Mouse (Mus musculus) midbrain, embryonic 11.5 days (tissue): ENCODE data around the gene Wdcp. TPM values are rescaled to one million over a fixed set of nuclear protein-coding genes. Genes with fewer than 3 reads are reported as not detected.
"Not testable (repeated sequence)": the region's sequence is repeated elsewhere in the genome, so short reads cannot be mapped to it uniquely, and the experiment has no call there.

Experiments used
- ATAC-seq: fragments of 200-750 bp; cut with Nextera tagmentation; 2 replicates; pipeline ENCODE4 v1.8.0; 2017; ENCODE audit warnings: moderate TSS enrichment, moderate library complexity; ENCODE audit not compliant: low FRiP score
- DNase-seq: peaks from one replicate; pipeline ENCODE4 v3.0.0; 2015; ENCODE audit warnings: low spot score; ENCODE audit errors: missing footprints
- H3K27ac ChIP-seq: fragments of 300-500 bp; sonication (generic); 2 replicates; pipeline ENCODE4 v1.5.1; 2014; ENCODE audit warnings: low read depth, low read length
- H3K27me3 ChIP-seq: fragments of 300-500 bp; sonication (generic); 2 replicates; pipeline ENCODE4 v1.6.1; 2014; ENCODE audit warnings: mild to moderate bottlenecking, low read length, moderate library complexity, mixed read lengths; ENCODE audit not compliant: control insufficient read depth, insufficient read depth
- H3K36me3 ChIP-seq: fragments of 300-500 bp; sonication (generic); 2 replicates; pipeline ENCODE4 v1.6.1; 2014; ENCODE audit warnings: mild to moderate bottlenecking, low read length, moderate library complexity, mixed read lengths; ENCODE audit not compliant: control insufficient read depth, insufficient read depth
- H3K4me1 ChIP-seq: fragments of 300-500 bp; sonication (generic); 2 replicates; pipeline ENCODE4 v1.6.1; 2014; ENCODE audit warnings: low read length; ENCODE audit not compliant: control insufficient read depth, insufficient read depth
- H3K4me2 ChIP-seq: fragments of 300-500 bp; sonication (generic); 2 replicates; pipeline ENCODE4 v1.6.1; 2014; ENCODE audit warnings: mild to moderate bottlenecking, moderate library complexity
- H3K4me3 ChIP-seq: fragments of 300-500 bp; sonication (generic); 2 replicates; pipeline ENCODE4 v1.5.1; 2014; ENCODE audit warnings: low read depth, low read length
- H3K9ac ChIP-seq: fragments of 300-500 bp; sonication (generic); 2 replicates; pipeline ENCODE4 v1.6.1; 2014; ENCODE audit warnings: low read length
- H3K9me3 ChIP-seq: fragments of 300-500 bp; sonication (generic); 2 replicates; pipeline ENCODE4 v1.6.1; 2016; ENCODE audit warnings: low read length; ENCODE audit not compliant: control insufficient read depth
- WGBS: fragments of 180-500 bp; shearing (Covaris S2); extraction: QIAGEN DNeasy Blood & Tissue Kit; methylation state at CpG from one replicate; pipeline ENCODE4 v1.1.7; 2014; 5-methylcytosine and 5-hydroxymethylcytosine counted together
- polyA plus RNA-seq: library from polyadenylated mRNA; unstranded; fragments of >200 nt; fragmentation: Nextera tagmentation; extraction: Ambion mirVana; gene quantifications from 2 replicates; pipeline ENCODE4 v1.2.1, GENCODE M21; 2014

Gene Wdcp
- polyA plus RNA-seq: 16.7 and 17.8 TPM in 2 replicates

DNA sequence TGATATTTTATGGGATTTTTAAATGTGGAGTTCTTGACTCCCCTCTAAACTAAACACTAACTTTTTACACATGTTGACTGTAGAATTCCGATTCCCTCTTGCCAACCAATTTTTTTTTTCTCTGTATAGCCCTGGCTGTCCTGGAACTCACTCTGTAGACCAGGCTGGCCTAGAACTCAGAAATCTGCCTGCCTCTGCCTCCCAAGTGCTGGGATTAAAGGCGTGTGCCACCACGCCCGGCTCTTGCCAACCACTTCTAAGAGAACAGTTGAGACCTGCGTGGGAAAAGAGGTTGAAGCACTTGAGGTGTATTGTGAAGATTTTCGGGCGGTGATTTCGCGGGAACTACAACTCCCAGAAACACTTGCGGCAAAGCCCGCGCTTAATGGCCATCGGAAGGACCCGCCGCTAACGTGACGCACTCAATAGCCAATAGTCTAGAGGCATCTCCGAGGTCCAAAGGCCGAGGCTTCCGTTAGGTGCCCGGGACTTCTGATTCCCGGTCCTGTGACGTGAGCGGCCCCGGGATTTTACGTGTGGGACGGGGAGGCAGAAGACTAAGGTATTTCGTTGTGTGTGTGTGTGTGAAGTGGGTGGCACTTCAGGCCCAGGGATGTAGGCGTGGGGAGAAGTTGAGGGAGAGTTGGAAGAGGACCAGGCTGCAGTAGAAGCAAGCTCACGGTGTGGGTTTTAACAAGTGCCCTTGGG is at the start of gene Wdcp:
Gene Wdcp (plus strand): TSS at position 414 of the 708 bp plus-strand sequence.
- DNase-seq (peak; percentile 98), ATAC-seq (peak; percentile 93)
- Histone ChIP-seq H3K36me3 (no peaks in the 10 kb centered on the region), H3K4me1 (peaks cover 11% of the 10 kb centered on the region), H3K27me3 (peaks cover 13% of the 10 kb centered on the region), H3K4me3 (peak within 1 kb of the TSS; percentile 47), H3K27ac (no peak within 1 kb of the TSS), H3K9ac (peak within 1 kb of the TSS; percentile 46), H3K9me3 (no peaks in the 10 kb centered on the region), H3K4me2 (peak within 1 kb of the TSS; percentile 58)
- WGBS: 1% methylated on average over 30 of the region's 30 CpGs

DNA sequence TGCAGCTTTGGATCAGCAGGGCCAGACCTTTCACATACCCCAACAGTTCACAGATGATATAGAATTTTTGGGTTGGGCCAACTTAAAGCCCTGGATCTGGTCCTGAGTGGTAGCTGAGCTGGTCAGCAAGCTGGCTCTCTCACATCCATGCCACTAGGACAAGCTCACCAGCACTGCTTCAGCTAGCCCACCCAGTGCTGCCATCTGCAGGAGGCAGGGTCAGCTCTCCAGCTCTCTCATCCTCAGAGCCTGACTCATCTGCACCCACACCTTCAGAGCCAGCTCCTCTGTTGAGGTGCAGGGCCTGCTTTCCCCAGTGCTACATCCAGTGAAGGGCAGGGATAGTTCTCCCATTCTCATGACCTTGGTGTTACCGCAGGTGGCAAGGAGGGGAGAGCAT is 49.4 kb upstream of the Wdcp start:
- Histone ChIP-seq H3K4me1 (no peaks in the 10 kb centered on the region), H3K9me3 (no peaks in the 10 kb centered on the region), H3K4me2 (no peak overlapping the region), H3K9ac (no peak overlapping the region), H3K4me3 (no peak overlapping the region), H3K27ac (no peak overlapping the region), H3K36me3 (no peaks in the 10 kb centered on the region), H3K27me3 (no peaks in the 10 kb centered on the region)
- ATAC-seq (no peak), DNase-seq (no peak)
- 73% methylated on average over 1 of the region's 1 CpGs for WGBS

DNA sequence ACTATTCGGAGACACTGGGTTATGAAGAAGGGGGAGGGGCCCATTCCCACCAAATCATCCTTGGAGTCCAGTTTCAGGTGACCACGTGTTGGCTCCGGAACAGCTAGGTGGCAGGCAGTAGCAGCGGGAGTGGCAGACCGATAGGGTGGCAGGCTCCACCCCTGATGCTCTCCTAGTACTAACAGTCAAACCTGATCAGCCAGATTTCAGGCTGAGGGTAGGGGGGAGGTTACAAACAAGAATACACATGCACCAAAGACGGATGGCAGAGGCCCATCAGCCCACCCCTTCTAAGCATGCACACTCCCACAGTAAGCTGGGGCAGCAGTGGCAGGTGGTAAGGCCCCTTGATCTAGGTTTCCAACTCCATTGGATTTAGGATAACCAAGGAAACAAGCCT is 45.6 kb upstream of the Wdcp start:
- not testable (repeated sequence) for ATAC-seq
- WGBS: 82% methylated on average over 6 of the region's 6 CpGs

DNA sequence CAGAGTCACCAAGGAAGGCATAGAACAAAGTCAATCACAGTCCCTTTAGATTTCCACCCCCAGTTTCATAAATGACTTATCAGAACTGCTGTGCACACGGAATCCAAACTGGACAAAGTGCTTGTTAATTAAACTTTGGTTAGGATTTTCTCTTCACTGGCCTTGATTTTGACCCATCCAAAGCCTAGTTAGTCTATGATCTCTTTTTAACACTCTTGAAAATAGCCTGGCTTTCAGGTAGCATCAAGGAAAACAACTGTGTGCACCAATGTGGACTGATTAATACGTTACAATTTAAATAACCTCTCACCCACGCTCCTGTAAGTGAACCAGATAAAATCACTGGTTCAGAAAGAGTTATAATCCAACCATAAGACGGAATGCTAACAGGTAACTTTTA is 32.1 kb upstream of the Wdcp start:
- no peaks in the 10 kb centered on the region for H3K27me3 ChIP-seq
- no peak overlapping the region for H3K9ac ChIP-seq
- H3K36me3 ChIP-seq: no peaks in the 10 kb centered on the region
- no peak overlapping the region for H3K4me3 ChIP-seq
- H3K4me2 ChIP-seq: no peak overlapping the region
- no peak overlapping the region for H3K27ac ChIP-seq
- H3K4me1 ChIP-seq: no peaks in the 10 kb centered on the region
- WGBS: 83% methylated on average over 4 of the region's 4 CpGs
- DNase-seq: no peak
- no peak for ATAC-seq
- H3K9me3 ChIP-seq: no peaks in the 10 kb centered on the region

More for the DNA sequence above, 45.6 kb upstream of the Wdcp start:
- not testable (repeated sequence) for H3K36me3 ChIP-seq, H3K4me2 ChIP-seq, DNase-seq, H3K9ac ChIP-seq, H3K27ac ChIP-seq, H3K4me3 ChIP-seq, H3K9me3 ChIP-seq, H3K4me1 ChIP-seq, H3K27me3 ChIP-seq

DNA sequence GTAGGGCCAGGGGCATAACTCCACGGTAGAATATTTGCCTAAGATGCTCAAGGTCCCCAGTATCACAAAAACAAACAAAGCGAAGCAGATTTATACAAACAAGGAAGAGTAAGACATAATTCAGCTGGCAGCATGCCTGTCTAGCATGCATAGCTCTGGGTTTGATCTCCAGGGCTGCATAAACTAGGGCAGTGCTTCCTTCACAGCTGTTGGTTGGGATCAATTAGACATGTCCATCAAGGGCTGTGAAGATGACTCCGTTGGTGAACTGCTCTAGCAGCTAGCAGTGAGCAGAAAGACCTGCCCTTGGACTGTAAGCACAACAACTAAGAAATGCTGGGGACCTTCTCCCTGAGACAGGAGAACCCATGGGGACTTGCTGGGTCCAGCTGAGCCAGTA is 31.4 kb upstream of the Wdcp start:
- 75% methylated on average over 3 of the region's 3 CpGs for WGBS
- Histone ChIP-seq H3K27me3 (no peaks in the 10 kb centered on the region), H3K4me3 (no peak overlapping the region), H3K9me3 (no peaks in the 10 kb centered on the region), H3K4me1 (peaks cover 3% of the 10 kb centered on the region), H3K27ac (no peak overlapping the region), H3K4me2 (no peak overlapping the region), H3K9ac (no peak overlapping the region), H3K36me3 (no peaks in the 10 kb centered on the region)
- no peak for ATAC-seq
- DNase-seq: no peak

DNA sequence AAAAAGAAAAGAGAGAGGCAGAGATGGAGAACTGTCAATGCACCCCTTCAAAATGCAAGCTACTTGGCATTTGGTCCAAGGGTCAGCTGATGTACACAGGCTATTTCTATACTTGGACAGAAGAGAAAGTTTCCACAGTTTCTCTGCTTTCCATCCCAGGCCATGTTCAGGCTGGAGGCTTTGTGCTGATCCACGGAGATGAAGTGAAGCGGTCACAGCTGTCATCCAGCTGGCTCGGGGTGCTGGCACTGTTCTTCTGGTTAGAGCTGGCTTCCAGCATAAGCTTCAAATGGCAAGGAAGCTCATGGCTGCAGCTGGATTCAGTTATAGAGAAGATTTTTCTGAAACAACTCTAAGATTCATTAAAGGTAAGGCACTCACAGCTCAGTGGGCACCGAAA is 29.5 kb upstream of the Wdcp start:
- DNase-seq: no peak
- H3K9ac ChIP-seq: no peak overlapping the region
- no peak overlapping the region for H3K4me2 ChIP-seq

DNA sequence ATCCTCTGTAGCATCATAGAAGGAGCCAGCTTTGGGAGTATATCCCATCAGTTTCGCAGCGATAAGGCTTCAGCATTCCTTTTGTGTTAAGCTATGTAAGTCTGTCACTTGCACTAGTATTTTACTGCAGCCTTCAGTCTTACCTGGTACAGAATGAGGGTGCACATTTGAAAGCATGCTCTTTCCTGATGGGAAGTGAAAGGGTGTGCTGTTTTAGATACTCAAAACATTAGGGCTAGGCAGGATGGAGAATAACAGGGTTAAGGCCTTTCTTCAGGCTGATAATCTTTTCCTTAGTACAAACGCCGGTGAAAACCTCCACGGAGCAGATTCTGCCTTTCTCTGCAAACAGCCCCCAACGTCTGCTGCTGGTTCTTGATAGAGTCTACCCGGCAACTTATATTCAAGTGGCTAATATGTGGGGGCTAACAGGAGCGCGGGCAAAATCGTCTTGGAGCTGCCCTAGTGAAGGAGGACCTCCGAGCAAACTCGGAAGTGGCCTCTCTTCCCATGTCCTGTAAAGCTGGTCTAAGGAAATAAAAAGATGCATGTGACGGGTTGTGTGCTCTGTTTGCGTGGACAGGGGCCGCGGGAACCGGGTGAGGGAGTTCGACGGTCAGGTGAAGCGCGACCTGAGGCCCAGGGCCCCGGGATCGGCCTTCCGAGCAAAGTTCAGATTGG is 26.3 kb upstream of the Wdcp start:
- H3K9ac ChIP-seq: peak overlapping the region; percentile 66
- DNase-seq (no peak), ATAC-seq (peak; percentile 79; the same call in 1 of the 2 replicates)
- H3K36me3 ChIP-seq: peaks cover 2% of the 10 kb centered on the region; the same call in 1 of the 2 replicates
- peaks cover 14% of the 10 kb centered on the region for H3K4me1 ChIP-seq
- 10% methylated on average over 24 of the region's 24 CpGs for WGBS
- H3K4me2 ChIP-seq: peak overlapping the region; percentile 74
- H3K4me3 ChIP-seq: peak overlapping the region; percentile 87
- no peaks in the 10 kb centered on the region for H3K9me3 ChIP-seq
- peak overlapping the region; percentile 57; the same call in 1 of the 2 replicates for H3K27ac ChIP-seq
- H3K27me3 ChIP-seq: no peaks in the 10 kb centered on the region

More for the DNA sequence above, 29.5 kb upstream of the Wdcp start:
- no peak for ATAC-seq
- Histone ChIP-seq H3K9me3 (no peaks in the 10 kb centered on the region), H3K4me3 (no peak overlapping the region), H3K27ac (no peak overlapping the region), H3K27me3 (no peaks in the 10 kb centered on the region), H3K4me1 (peaks cover 13% of the 10 kb centered on the region), H3K36me3 (no peaks in the 10 kb centered on the region)
- WGBS: 93% methylated on average over 4 of the region's 4 CpGs

DNA sequence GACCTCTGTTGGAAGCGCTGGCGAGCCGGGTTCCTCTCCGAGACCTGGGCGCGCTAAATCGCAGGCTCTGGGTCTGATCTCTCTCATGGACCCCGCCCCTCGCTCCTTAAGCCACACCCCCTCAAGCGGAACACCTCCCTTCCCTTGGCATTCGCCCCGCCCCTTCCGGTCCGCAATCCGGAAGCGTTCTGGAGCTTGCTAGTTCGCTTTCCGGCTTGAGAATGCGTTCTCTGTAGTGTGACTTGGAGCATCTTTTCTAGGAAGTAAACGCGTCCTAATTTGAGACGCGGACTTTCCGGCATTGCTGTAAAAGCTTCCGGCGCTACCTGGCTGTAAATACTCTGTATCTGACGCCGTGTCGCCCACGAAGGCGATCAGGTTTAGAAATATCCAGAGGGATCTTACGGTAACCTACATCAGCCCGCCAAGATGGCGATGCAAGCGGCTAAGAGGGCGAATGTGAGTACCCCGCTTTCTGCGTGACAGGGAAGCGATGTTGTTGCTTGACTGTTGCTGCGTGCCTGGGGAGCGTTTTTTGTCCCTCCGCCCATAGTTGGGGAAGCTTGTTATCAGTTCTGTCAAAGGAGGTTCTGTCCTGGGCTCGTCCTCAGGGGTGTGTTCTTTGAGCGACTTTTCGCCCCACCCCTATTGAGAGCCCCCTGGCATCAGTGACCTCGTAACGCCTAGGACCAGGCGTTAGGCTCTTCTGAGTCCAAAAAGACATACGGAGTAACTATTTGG is 25.6 kb upstream of the Wdcp start, which contains the start of gene Sf3b6:
Gene Sf3b6 (plus strand): TSS at position 184 of the 741 bp plus-strand sequence.
- ATAC-seq (peak; percentile 99), DNase-seq (peak; percentile 100)
- Histone ChIP-seq H3K9ac (peak within 1 kb of the TSS; percentile 72), H3K27me3 (no peaks in the 10 kb centered on the region), H3K27ac (peak within 1 kb of the TSS; percentile 57; the same call in 1 of the 2 replicates), H3K4me2 (peak within 1 kb of the TSS; percentile 93), H3K9me3 (no peaks in the 10 kb centered on the region), H3K36me3 (peaks cover 2% of the 10 kb centered on the region; the same call in 1 of the 2 replicates), H3K4me1 (peaks cover 14% of the 10 kb centered on the region), H3K4me3 (peak within 1 kb of the TSS; percentile 87)
- under 1% methylated on average over 49 of the region's 49 CpGs for WGBS
